Mouse (Mus musculus): ENCODE data around the gene Vmn1r4.
A peak's percentile ranks its signal among the peaks of the same experiment; 100 is the strongest.

Gene Vmn1r4

DNA sequence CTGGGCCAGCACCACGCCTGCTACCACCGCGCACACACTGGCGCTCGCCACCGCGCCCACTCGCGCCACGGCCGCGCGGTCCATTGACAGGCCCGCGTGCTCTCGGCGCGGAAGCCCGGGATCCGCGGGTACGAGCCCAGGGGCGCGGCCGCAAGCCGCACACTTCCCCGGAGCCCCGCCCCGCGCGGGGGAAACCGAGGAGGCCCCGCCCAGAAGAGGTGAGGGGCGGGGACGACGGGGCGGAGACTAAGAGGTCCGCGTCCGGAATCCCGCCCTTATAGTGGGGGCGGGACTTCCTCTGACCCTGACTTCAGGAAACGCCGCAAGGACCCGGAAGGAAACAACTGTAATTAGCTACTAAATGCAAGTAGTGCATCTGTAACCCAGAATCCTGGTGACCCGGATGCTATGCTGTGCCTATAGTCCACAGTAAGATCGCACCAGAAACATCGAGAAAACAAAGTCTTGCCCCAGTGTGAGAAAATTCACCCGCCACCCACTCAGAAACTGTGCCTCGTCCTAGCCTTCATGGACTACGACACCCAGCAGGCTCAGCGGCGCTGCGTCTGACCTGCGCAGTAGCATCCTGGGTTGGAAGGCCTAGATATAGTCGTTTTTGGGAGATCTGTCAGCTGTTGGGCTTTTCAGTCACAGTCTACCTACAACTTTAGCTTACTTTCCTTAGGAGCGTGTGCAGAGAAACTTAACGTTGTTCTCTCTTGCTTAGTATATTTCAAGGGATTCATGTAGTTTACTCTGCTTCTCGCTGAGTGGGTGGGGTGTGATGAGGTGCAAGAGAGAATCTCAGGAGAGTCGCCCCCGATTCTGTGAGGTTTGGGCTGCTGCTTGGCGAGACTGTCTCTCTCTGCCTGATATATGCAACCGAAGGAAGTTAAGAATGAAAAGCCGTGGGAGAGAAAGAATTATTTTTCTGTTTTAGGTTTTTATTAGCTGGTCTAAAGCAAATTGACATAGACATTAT, at the start of gene Vmn1r4, which contains the start of gene Nt5c3:
Gene Vmn1r4 (plus strand): TSS at position 290 of the 982 bp plus-strand sequence.
Gene Nt5c3 (minus strand): TSS at position 207 of the 982 bp plus-strand sequence.
- DNase-seq, result peak; percentile 97

GRCm38 (mm10) chr6:56876870-56877269, 46.9 kb upstream of the Vmn1r4 start:
- no peak for DNase-seq

DNA sequence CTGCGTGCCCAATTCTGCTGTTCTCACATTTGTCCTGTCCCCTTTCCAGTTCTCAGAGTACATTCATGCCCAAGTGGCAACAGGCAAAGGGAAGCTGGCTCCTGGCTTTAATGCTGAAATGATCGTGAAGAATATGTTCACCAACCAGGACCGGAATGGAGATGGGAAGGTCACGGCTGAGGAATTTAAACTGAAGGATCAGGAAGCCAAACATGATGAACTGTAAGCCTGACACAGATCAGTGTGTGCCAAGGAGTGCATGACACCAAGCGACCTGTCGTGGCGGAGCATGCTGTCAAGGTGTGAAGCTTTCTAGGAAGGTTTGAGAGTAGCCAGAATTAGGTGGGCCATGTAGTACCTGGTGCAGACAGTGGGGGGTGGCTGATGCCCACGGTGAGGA, 45.8 kb upstream of the Vmn1r4 start:
- DNase-seq, result no peak

GRCm38 (mm10) chr6:56879352-56879955, 44.4 kb upstream of the Vmn1r4 start:
- no peak for DNase-seq

- no peak for DNase-seq
Observed at GRCm38 (mm10) chr6:56888561-56888960, 35.3 kb upstream of the Vmn1r4 start.

DNA sequence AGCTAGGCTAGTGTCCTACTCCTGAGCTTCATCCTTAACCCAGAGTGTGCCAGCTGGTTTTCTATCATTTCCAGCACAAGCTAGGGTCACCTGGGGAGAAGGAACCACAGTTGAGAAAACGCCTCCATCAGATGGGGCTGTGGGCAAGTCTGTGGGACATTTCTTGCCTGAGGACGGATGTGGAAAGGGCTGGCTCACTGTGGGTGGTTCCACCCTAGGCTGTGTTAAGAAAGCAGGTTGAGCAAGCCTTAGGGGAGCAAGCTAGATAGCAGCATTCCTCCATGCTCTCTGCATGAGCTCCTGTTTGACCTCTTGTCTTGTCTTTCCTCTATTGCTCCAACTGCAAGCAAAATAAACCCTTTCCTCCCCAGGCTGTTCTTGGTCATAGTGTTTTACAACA, 33.1 kb upstream of the Vmn1r4 start:
- DNase-seq, result no peak

DNA sequence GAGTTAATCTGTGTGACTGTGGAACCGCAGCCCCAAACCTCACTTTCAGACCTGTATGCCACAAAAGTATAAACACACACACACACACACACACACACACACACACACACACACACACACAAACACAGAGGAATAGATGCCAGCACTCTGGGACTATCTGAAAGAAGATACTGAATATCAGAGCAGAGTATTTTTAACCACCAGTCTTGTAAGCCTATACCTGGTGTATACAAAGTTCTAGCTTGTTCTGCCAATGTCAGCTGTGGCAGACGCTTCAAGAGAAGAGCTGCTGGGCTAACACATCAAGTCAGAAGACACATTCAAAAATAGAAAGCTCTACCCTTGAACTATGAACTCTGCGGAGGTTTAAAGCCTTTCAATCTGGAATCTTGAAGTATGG, 24.2 kb upstream of the Vmn1r4 start:
- no peak for DNase-seq

- DNase-seq, result no peak
Observed at GRCm38 (mm10) chr6:56901336-56901735, 22.5 kb upstream of the Vmn1r4 start.

DNA sequence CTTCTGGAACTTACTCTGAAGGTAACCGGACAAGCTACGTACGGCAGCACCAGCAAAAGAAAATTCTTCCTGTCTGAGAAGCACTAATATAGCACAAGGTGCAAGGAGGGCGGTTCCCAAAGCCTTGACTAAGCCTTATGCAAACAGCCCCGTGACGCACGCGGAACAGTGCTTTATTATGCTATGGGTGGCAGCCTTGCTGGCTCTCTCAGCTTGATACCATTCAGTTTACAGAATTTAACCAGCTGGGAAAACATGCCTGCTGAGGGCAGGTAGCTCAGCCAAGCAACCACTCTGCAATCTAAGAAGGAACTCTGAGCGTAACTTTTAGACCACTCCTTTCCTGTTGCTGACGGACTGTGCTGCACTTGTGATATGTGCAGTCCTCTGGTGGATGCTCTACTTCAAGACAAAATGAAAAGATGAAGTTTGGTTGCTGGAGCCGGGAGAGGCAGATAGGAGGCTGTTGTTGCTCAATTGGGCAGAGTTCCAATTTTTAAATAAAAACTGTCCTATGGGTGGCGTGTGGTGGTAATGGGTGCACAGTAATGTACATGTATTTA, 21.9 kb upstream of the Vmn1r4 start:
- peak; percentile 71 for DNase-seq

- DNase-seq, result no peak
Observed at GRCm38 (mm10) chr6:56902606-56903520, 21.0 kb upstream of the Vmn1r4 start.

- DNase-seq, result no peak
Observed at GRCm38 (mm10) chr6:56903831-56904230, 20.0 kb upstream of the Vmn1r4 start.

DNA sequence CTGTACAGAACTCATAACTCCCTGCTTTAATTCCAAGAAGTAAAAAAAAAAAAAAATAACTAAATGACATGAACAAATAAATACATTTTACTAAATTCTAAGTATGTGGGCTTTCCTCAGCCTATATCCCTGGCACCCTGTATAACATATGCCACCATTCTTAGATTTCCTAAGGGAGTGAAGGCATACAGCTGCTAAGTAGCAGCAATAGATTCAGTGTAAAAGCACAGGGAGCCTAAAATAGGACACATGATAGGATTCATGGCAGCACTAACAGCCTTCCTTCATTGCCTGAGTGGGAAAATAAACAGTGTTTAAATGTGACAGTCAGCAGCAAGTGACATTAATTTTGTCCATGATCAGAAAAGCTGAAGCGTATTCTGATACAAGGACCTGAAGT, 19.5 kb upstream of the Vmn1r4 start:
- DNase-seq, result no peak

DNA sequence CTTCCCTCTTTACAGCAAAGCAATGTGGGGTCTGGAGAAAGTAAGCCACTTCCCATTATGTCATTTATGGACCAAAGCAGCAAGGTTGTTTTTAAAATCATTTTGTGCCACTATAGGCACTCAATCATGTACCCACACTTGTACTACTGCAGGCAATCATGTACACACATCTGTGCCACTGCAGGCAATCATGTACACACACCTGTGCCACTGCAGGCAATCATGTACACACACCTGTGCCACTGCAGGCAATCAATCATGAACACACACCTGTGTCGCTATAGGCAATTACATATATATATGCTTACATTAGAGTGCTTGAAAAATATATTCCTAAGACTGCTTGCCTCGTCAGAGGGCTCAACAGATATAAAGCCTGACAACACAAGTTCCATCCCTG, 18.8 kb upstream of the Vmn1r4 start:
- no peak for DNase-seq

DNA sequence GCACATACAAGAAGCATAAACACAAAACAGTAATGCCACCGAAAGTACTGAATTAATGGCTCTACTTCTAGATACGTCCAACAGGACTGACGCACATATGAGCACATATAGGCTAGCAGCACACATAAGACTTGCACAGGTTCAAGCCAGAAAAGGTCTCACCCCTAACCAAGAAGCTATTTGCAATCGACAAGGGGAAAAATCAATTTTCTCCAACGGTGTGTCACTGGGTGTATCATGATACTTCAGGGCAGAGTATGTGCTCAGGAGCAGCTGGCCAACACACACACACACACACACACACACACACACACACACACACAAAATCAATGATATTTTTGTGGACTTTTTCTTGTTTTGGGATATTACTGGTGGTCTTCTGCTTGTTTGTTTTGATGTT, 18.3 kb upstream of the Vmn1r4 start:
- no peak for DNase-seq

GRCm38 (mm10) chr6:56906121-56906846, 17.5 kb upstream of the Vmn1r4 start:
- DNase-seq, result peak; percentile 54

- no peak for DNase-seq
Observed at GRCm38 (mm10) chr6:56907973-56908372, 15.8 kb upstream of the Vmn1r4 start.

DNA sequence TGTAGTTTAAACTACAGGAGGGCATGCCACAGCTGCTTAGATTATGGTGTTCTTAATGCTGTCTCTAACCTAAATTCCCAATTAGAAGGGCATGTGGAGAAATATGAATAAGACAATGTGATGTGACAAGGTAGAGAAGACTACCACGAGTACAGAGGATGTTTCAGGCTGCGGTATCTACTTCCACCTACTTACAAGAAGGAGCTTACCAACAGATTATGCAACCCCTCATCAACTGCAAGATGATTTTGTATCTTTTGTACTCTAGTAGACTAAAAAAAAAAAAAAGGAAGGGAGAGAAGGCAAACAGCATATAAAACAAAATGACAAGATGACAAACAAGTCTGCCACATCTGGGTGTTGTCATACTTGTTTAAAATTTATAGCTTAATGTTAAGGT, 15.4 kb upstream of the Vmn1r4 start:
- no peak for DNase-seq

- DNase-seq, result peak; percentile 82
Observed at GRCm38 (mm10) chr6:56908912-56909311, 14.9 kb upstream of the Vmn1r4 start.

DNA sequence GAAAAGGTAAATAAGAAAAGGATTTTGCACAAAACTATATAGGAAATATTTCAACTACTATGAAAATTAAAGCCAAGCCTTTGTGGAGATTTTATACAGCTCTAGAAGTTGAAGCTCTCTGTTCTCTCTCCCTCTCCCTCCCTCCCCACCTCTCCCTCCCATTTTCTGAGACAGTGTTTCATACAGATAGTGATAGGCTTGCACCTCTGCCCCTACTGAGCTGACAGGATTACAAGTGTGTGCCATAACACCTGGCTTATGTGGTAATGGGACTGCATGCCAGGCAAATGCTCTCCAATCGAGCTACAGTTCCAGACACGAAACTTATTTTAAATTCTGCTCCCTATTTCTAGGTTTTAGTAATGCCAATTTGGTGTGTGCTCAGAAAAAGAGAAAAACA, 12.9 kb upstream of the Vmn1r4 start:
- no peak for DNase-seq

DNA sequence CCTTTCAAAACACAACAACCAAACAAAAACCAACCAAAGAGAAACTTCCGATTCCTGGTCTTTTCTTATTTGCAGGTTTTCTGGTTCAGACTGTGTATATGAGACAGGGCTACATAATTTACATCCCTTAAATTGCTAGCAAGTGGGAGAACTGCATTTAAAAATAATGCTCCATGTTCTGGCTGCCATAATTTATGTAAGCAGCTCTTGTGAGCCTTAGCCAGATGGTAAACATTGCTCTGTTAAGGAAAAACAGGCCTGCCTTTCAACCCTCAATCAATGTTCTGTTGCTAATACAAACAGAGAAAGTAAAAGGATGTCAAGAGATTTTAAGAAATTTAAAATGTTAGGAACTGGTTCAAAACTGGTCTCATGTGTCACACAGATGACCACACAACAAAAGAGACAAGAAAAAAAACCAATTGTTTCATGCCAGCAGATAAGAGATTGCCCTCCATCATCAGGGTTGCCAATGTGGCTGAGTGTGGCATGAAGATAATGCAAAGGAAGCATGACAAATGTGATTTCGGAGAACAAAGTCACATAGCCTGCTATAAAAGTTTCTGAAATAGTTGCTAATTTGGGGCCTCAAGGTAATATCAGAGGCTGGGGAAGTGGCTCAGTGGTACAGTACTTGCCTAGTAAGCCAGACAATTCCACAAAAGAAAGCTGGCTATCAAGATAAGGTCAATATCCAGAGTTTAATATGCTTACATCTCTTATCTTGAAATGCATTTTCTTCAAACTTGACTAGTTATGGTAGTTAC, 10.5 kb upstream of the Vmn1r4 start:
- no peak for DNase-seq

GRCm38 (mm10) chr6:56916279-56916678, 7.5 kb upstream of the Vmn1r4 start:
- DNase-seq, result no peak
